8 mouse cellular contexts compared by ENCODE assay signal in genomic region chr13:55634639-55635127, GRCm38 (mm10). TPM values are rescaled to one million over a fixed set of nuclear protein-coding genes. Genes with fewer than 3 reads are reported as not detected.
DNase-seq lines count a peak whose midpoint lies in the region; ATAC-seq and TF ChIP-seq lines count a peak whose summit lies in the region.

Ddx46 (plus strand) TSS chr13:55635027.

- peak; percentile 64 for DNase-seq in Patski (ENCODE audit: low read depth, low spot score)
- peak; percentile 95 for DNase-seq in cerebellum, postnatal 14 days
- DNase-seq in frontal cortex, postnatal 14 days (ENCODE audit: low spot score in 2 of 2), result peak; percentile 70 to 80
- DNase-seq in layer of hippocampus, postnatal 36 days, result peak; percentile 87 to 90
- DNase-seq in lung, postnatal 4 days, result peak; percentile 93
- DNase-seq in retina, postnatal 7 days (ENCODE audit: low read depth, low spot score), result peak; percentile 80
- peak; percentile 84 for DNase-seq in urinary bladder, adult 2 months (ENCODE audit: low spot score)

- CTCF ChIA-PET in Patski (lab: Charles Lee), result interaction anchor here (1.0 to 2.0 kb wide), 3 partner anchors 10 to 35 kb away, joined by 3 to 10 read pairs (median 5); partner anchors contain the start of gene B4galt7

- no peak for TF ChIP-seq CTCF in Patski (IDR thresholded peaks at IDR 0.05)

- peak within 1 kb of the TSS; percentile 78; the same call in 1 of the 2 replicates for H3K27ac ChIP-seq in hindbrain, embryonic 13.5 days

- ATAC-seq in Patski, result peak; percentile 92
- peak; percentile 92 for ATAC-seq in hindbrain, embryonic 13.5 days (ENCODE audit: low FRiP score)

- POLR2A ChIA-PET in Patski (lab: Charles Lee), result interaction anchor here (0.6 to 1.1 kb wide), 3 partner anchors 13 to 80 kb away, joined by 3 read pairs; no protein-coding TSS in a partner anchor

- in situ Hi-C loops in Patski (cut with MboI; ENCODE audit: low pct_unique_long_range_greater_than_20kb), result loop anchor here (5.0 kb wide), 1 partner anchor 32 kb away; no protein-coding TSS in a partner anchor

- peaks cover 23% of the 10 kb centered on the region for H3K4me1 ChIP-seq in hindbrain, embryonic 13.5 days (replicated peaks)

- no peaks in the 10 kb centered on the region for H3K27me3 ChIP-seq in Patski
- no peaks in the 10 kb centered on the region for H3K27me3 ChIP-seq in hindbrain, embryonic 13.5 days

- no peaks in the 10 kb centered on the region for H3K9me3 ChIP-seq in hindbrain, embryonic 13.5 days

- peak within 1 kb of the TSS; percentile 89 for H3K4me3 ChIP-seq in hindbrain, embryonic 13.5 days

- peak within 1 kb of the TSS; percentile 92 for H3K4me2 ChIP-seq in hindbrain, embryonic 13.5 days

- H3K9ac ChIP-seq in hindbrain, embryonic 13.5 days, result peak within 1 kb of the TSS; percentile 91

- peaks cover 56% of the 10 kb centered on the region for H3K36me3 ChIP-seq in hindbrain, embryonic 13.5 days

- WGBS in hindbrain, embryonic 13.5 days, result 6% methylated on average over 30 of the region's 30 CpGs

RNA-seq across cellular contexts. Expression of gene Ddx46, which starts in this region (rescaled TPM):
- 57.1 TPM for polyA plus RNA-seq in Patski (2021)
- polyA plus RNA-seq in hindbrain, embryonic 13.5 days (2015; fragmentation: Nextera tagmentation; extraction: Ambion mirVana), result 29.6 and 30.6 TPM in 2 replicates
- 10 to 100 TPM; 47.4 to 52.6 TPM for total RNA-seq in layer of hippocampus, postnatal 36 days (2021)
- 33.9 and 35.8 TPM in 2 replicates for polyA plus RNA-seq in urinary bladder, adult 2 months (2012; rRNA removed)

Comparison
In these comparisons a context has a peak if more than half of its experiments do, and no peak if none do; other contexts are left out.
1. Peak in every context shown above with its lines: DNase-seq, ATAC-seq, H3K4me3 ChIP-seq and H3K27ac ChIP-seq.